Mouse (Mus musculus) lung, postnatal 14 days (tissue): ENCODE measurements around the gene H2afv.
A peak's percentile ranks its signal among the peaks of the same experiment; 100 is the strongest.
"Not testable (repeated sequence)": the region's sequence is repeated elsewhere in the genome, so short reads cannot be mapped to it uniquely, and the experiment has no call there.

ENCODE experiments used
- DNase-seq: peaks from one replicate; pipeline ENCODE4 v3.0.0; 2021

H2afv gene

DNA sequence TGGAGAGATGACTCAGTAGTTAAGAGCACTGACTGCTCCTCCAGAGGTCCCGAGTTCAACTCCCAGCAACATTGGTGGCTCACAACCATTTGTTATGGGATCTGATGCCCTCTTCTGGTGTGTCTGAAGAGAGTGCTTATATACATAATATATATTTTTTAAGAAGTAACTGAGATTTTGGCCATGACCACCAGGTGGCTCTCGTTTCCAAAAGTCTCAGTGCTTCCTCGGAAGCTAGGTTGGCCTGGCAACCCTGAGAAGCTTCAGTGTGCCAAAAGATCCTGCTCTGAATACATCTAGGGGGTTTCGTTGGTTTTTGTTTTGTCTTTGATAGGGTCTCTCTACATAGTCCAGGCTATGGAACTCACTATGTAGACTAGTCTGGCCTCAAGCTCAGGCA, 20.9 kb upstream of the H2afv start:
- peak; percentile 72 for DNase-seq

- no peak for DNase-seq
Measured at GRCm38 (mm10) chr11:6463159-6463837, 19.1 kb upstream of the H2afv start.

GRCm38 (mm10) chr11:6456083-6456482, 11.8 kb upstream of the H2afv start:
- DNase-seq = no peak

DNA sequence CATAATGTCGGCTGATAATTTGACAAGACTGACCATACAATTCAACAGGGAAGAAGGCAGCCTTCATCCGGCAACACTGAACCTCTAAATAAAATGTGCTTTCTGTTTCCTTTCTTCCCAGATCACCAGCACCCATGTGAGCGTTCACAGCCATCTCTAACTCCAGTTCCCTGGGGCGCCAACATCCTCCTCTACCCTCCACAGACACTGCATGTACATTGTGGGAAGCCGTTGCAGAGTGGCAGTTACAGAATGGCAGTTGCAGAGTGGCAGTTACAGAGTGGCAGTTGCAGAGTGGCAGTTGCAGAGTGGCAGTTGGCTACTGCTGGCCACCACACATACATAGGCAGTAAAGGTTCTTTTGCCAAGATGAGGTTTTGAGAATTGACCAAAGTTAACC, 3.9 kb upstream of the H2afv start:
- DNase-seq = not testable (repeated sequence)

DNA sequence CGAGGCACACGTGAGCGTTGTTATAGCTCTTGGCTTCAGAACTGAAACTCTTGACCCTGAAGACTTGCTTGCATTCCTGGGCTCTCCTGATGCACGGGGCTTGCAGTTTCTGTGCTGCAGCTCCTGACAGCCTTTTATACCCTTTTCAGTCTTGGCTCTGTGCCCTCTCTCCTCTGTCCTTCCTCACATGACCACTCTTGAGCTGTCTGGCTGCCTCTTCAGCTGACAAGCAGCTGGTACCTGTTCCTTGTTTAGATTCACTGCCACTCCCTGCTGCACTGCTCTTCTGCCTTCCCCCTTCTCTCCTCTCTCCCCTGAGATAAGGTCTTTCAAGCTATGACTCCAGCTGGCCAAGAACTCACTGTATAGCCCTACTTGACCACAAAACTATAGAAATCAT, 3.2 kb upstream of the H2afv start:
- DNase-seq = no peak

DNA sequence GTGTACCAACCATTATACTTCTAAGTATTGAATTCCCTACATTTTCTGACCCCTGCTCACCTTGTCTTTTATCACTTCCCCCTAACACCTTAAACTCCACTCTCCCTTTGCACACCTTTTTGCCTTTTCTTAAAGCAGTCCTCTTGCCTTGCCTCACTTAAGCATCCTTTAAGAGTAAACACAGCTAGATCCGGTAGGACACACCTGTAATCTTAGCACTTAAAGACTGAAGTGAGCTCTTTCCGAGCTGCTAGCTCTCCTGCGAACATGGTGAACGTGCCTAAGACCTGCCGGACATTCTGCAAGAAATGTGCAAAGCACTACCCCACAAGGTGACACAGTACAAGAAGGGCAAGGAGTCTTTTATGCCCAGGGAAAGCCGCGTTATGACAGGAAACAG, 1.7 kb upstream of the H2afv start:
- no peak for DNase-seq

DNA sequence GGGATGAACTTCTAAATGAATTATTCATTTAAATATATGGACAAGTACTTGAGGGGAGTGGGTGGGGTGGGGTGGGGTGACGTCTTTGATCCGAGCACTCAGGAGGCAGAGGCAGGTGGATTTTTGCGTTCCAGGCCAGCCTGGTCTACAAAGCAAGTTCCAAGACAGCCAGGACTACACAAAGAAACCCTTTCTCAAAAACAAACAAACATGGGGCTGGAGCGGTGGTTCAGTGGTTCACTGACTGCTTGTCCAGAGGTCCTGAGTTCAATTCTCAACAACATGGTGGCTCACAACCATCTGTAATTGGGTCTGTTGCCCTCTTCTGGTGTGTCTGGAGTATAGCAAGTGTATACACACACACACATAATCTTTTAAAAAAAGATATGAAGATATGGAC, 1.2 kb upstream of the H2afv start:
- DNase-seq = no peak

DNA sequence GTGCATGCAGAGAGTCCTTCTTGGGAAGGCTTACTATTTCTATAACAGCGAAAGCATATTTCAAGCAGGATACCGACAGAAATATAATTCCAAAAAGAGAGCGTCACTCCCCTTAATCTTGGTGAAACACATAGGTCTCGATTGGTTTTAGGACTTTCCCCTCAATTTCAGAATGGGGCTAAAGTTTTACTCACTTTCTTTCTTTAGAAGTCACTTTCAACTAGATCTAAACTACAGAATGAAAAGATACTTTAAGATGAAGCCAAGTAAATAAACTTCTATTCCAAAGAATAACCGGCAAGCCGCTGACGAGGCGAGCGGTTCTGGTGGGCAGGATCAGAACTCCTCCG, 541 bp downstream of the H2afv start:
- no peak for DNase-seq

DNA sequence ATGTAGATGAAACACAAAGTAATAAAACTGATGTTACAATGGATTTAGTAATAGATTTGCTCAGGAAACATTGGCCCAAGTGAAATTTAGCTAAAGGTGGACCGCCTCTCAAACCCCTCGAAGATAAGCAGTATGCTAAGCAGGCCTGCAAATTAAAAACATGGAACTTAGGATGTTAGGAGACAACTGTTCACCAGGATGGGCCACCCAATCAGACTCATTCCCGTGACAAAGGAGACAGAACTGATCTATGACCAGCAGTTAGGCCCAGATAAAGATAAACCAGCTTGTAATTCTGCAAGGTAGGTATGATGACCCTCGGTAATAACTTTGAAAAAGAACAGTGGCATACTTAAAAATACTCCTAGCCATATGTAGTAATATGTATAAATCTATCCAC, 1.1 kb downstream of the H2afv start:
- DNase-seq = no peak

DNA sequence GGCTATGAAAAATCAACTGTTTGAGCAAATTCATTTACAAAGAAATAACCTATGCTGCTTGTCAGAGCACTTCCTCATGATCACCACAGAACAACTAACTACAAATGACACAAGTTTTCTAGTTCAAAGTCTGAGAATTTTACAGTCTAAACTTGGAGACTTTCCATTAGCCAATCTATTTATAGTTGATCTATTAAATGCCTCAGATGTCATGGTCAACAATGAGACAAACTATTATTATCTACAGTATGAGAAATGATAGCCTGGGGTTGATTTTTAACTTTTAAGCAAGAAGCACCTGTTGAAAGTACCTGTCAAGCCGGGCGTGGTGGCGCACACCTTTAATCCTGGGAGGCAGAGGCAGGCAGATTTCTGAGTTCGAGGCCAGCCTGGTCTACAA, 1.7 kb downstream of the H2afv start:
- DNase-seq = no peak

DNA sequence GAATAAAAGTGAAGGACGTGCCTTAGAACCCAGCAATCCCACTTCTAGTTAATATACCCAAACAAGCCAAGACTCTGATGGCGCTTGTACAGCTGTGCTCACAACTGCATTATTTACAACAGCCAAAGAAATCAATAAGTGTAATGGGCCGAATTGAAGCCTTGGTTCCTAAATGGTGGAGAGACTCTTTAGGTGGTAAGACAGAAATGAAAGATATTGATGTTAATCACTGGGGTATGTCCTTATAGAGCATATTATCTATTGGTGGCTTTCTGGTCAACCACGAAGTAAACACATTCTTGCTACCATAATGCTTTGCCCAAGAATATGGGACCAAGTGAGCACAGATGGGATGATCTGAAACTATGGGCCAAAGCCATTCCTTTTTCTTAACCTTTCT, 4.1 kb downstream of the H2afv start:
- no peak for DNase-seq

DNA sequence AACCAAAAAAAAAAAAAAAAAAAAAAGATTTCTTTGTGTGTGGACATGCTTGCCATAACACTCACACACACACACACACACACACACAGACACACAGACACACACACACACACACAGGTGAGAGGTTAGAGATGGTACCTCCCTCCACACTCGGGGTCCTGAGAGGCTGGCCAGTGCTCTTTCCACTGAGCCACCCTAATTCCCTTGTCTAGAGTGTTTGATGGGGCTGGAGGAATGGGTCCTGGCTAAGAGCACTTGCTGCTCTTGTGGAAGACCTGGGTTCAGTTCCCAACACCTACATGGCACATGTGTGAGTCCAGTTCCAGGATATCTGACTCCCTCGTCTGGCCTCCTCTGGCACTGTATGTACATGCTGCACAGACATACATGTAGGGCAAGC, 6.6 kb downstream of the H2afv start:
- no peak for DNase-seq

- DNase-seq = peak; percentile 68
Measured at GRCm38 (mm10) chr11:6436442-6436841, 7.8 kb downstream of the H2afv start.

GRCm38 (mm10) chr11:6430186-6430585, 14.1 kb downstream of the H2afv start:
- no peak for DNase-seq

DNA sequence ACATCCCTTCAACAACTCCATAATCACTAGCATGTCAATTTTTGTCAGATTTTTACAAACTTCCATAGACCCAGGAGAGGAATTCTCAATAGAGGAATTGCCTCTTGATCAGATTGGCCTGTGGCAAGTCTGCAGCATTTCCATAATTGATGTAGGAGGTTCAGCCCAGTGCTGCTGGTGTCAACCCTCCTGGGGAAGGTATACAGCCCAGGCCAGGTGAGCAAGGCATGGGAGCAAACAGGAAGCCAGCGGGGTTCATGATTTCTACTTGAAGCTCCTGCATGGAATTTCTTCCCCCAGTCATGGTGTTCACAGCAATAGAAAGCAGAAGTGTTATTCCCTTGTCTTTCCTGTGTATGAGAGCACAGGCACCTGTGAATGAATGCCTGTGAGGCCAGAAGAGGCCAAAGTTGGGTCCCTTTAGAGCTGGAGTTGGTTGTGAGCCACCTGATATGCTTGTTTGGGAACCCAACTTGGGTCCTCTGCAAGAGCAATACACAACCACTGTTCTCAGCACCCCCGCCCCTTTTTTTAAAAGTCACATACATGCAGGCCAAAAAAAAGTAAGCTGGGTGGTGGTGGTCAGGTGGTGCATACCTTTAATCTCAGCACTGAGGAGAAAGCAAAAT, 23.4 kb downstream of the H2afv start:
- DNase-seq = no peak

- DNase-seq = no peak
Measured at GRCm38 (mm10) chr11:6420283-6420703, 23.9 kb downstream of the H2afv start.

GRCm38 (mm10) chr11:6419156-6419555, 25.1 kb downstream of the H2afv start:
- DNase-seq = not testable (repeated sequence)

DNA sequence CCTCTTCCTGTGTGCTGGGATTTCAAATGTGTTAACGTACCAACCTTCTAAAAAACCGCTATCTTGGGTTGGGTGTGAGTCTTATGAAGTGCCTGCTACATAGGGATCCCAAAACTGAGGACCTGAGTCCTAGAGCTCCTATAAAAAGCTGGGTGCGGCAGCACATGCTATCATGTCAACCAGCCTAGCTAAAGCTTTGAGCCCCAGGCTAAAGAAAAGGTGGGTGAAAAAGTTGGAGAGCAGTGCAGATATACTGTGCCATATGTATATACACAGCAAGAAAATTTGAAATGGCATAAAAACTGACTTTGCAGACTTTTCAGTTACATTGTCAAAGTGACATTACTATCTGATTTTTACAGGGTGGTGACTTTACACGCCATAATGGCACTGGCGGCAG, 25.5 kb downstream of the H2afv start:
- DNase-seq = no peak

DNA sequence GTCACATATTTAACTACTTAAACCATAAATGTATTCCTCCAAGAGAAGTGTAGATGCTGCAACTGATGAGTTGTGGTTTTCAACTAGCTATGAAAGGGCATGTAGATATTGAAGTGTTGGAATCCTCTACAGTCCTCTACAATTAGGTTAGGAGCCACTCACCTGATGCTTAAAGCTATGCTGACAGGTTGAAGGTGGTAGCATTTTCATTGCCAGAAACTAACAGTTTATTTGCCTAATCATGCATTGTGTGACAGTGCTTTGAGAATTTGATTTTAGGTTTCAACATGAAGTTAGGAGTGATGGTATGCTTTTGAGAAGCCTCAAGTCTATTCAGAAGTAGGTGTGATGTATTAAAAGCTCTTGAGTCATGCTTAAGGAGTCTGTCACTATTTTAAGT, 26.8 kb downstream of the H2afv start:
- no peak for DNase-seq

- DNase-seq = no peak
Measured at GRCm38 (mm10) chr11:6417069-6417468, 27.2 kb downstream of the H2afv start.

DNA sequence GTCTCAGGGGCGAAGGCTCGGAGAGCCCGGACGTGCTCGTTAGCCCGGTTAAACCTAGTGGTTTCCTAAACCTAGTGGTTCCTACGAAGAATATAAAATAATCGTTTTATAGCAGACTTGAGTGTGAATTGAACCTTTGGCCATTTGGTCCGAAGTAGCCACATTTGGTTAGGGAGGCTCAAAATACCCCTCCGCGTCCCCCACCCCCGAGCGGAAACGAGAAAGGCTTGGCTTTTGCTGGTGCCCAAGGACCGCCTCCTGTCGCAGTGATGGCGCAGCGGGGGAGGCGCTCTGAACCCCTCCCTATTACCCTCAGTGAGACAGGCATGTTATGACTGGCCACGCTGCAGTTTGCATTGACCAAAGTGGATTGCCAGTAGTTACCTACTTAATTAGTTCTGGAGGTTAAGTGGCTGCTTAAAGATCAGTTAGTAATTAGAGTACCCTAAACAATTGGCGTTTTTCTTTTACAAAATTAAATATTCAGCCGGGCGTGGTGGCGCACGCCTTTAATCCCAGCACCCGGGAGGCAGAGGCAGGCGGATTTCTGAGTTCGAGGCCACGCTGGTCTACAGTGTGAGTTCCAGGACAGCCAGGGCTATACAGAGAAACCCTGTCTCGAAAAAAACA, 27.7 kb downstream of the H2afv start:
- DNase-seq = peak; percentile 82

GRCm38 (mm10) chr11:6415551-6416404, 28.5 kb downstream of the H2afv start:
- peak; percentile 99 for DNase-seq

- peak; percentile 77 for DNase-seq
Measured at GRCm38 (mm10) chr11:6414751-6415550, 29.3 kb downstream of the H2afv start, which contains the start of gene Ppia. Ppia (plus strand) TSS chr11:6415443.
